Mouse (Mus musculus): ENCODE data around the gene Etv1. TPM values are rescaled to one million over a fixed set of nuclear protein-coding genes. Genes with fewer than 3 reads are reported as not detected.

Gene Etv1
- total RNA-seq, 2 experiments from 2014 or later, result 79.8 to 84.4 TPM

DNA sequence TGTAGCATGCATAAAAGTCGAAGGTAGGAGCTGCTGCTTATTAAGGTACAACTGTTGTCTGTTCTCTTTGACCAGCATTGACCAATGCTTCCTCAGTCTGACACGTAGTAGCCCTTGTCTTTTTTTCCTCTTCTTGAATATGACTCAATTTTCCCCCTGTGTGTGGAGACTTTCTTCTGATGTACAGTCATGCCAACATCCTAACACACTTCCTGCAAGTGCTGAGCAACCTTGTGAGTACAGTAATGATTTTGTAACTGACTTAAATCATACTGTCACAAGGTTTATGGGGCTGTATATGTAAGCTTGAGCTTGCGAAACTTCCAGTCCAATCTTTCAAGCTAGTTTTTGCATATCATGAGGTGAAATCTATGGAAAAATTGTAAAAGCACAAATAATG, 125.3 kb downstream of the Etv1 start:
- no peak for DNase-seq (ENCODE audit: low spot score in 2 of 2)
- H3K4me3 ChIP-seq, result no peak overlapping the region
- no peak overlapping the region for H3K27ac ChIP-seq
- TF ChIP-seq CTCF (conservative IDR thresholded peaks at IDR 0.05), result no peak

DNA sequence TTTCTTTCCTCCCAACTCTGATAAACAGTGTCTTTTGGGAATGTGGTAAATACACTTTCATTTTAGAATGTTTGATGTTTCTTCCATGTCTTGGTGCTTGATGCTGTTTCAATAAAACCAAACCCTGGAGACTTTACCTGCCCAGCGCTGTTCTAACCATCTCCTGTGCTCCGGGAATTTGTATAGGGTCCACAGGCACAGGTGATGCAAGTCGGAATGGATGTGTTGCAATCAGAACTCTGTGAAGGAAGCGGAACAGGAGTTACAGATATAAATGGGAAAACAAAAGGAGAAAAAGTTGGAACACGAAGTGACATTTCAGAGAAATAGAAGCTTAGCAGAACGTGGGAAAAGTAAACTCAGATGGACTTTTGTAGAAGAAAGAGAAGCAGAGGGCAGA, 127.1 kb downstream of the Etv1 start:
- DNase-seq (ENCODE audit: low spot score in 2 of 2), result no peak
- Histone ChIP-seq H3K4me3 (no peak overlapping the region), H3K27ac (no peak overlapping the region)
- TF ChIP-seq CTCF (conservative IDR thresholded peaks at IDR 0.05), result no peak

DNA sequence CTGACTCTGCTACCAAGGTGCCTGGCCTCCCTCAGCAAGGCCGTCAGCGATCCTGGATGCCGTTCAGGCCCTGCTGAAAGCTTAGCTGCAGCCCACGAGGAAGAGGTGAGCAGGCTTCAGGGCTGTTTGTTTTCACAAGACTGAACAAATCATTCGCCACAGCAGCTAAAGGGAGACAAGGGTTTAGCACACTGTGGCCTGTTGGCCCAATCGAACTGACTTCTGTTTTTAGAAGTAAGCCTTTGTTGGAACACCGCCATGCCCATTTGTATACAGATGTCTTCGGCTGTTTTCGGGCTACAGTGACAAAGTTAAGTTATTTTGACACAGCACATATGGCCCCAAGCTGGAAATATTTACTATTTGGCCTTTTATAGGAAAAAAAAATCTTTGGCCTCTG, 127.6 kb downstream of the Etv1 start:
- Histone ChIP-seq H3K27ac (no peak overlapping the region), H3K4me3 (no peak overlapping the region)
- no peak for DNase-seq (ENCODE audit: low spot score in 2 of 2)
- no peak for TF ChIP-seq CTCF (conservative IDR thresholded peaks at IDR 0.05)

GRCm38 (mm10) chr12:38908947-38909346, 129.8 kb downstream of the Etv1 start:
- DNase-seq (ENCODE audit: low spot score in 2 of 2), result no peak
- no peak overlapping the region for H3K27ac ChIP-seq
- H3K4me3 ChIP-seq, result no peak overlapping the region
- TF ChIP-seq CTCF (conservative IDR thresholded peaks at IDR 0.05), result no peak

Data from layer of hippocampus, adult 2 months (tissue).